Mouse (Mus musculus) myocyte (in vitro differentiated cells): Measurements from ENCODE around the gene Trmo. TPM values are rescaled to one million over a fixed set of nuclear protein-coding genes. Genes with fewer than 3 reads are reported as not detected.

Experiments
- H3K27me3 ChIP-seq: one replicate; pipeline ENCODE4 v1.6.1; 2011; ENCODE audit not compliant: control insufficient read depth, insufficient read depth, insufficient read length
- H3K36me3 ChIP-seq: one replicate; pipeline ENCODE4 v1.6.1; 2011; ENCODE audit not compliant: control insufficient read depth, insufficient read depth
- H3K4me2 ChIP-seq: one replicate; pipeline ENCODE4 v1.6.1; 2011; ENCODE audit warnings: low read depth, control low read depth
- H3K4me3 ChIP-seq: one replicate; pipeline ENCODE4 v1.5.1; 2011; ENCODE audit warnings: mild to moderate bottlenecking, control low read depth, moderate library complexity
- H3K79me2 ChIP-seq: one replicate; pipeline ENCODE4 v1.6.1; 2011; ENCODE audit not compliant: control insufficient read depth, insufficient read depth
- H3ac ChIP-seq: one replicate; pipeline ENCODE4 v1.6.1; 2011; ENCODE audit not compliant: control insufficient read depth, insufficient read length
- CEBPB ChIP-seq: IDR thresholded peaks from 2 replicates; pipeline ENCODE4 v1.6.1; 2011; ENCODE audit warnings: mild to moderate bottlenecking, moderate library complexity; ENCODE audit not compliant: poor library complexity, insufficient read depth, severe bottlenecking
- E2F4 ChIP-seq: IDR thresholded peaks from one replicate; pipeline ENCODE4 v1.6.1; 2011; ENCODE audit warnings: mild to moderate bottlenecking, control low read depth, moderate library complexity; ENCODE audit not compliant: insufficient read depth
- MAX ChIP-seq: IDR thresholded peaks from one replicate; pipeline ENCODE4 v1.6.1; 2011; ENCODE audit warnings: low read depth, mild to moderate bottlenecking, control low read depth
- MYOD1 ChIP-seq, 3 experiments: IDR thresholded peaks; one replicate each; pipeline ENCODE4 v1.6.1; 2011; ENCODE audit warnings: control low read depth in 2 of 3, low read depth in 2 of 3, mild to moderate bottlenecking in 2 of 3, moderate library complexity in 1 of 3; ENCODE audit not compliant: insufficient read length in 2 of 3, control insufficient read depth in 1 of 3
- MYOG ChIP-seq, 3 experiments: IDR thresholded peaks; one replicate each; pipeline ENCODE4 v1.6.1; 2011; ENCODE audit warnings: control low read depth in 2 of 3, low read depth in 2 of 3, mild to moderate bottlenecking in 2 of 3; ENCODE audit not compliant: insufficient read length in 2 of 3, control insufficient read depth in 1 of 3, insufficient read depth in 1 of 3
- POLR2A ChIP-seq: IDR thresholded peaks from one replicate; pipeline ENCODE4 v1.6.1; 2011; ENCODE audit warnings: low read depth, mild to moderate bottlenecking, control low read depth, moderate library complexity; ENCODE audit not compliant: insufficient read length
- POLR2AphosphoS2 ChIP-seq: IDR thresholded peaks from one replicate; pipeline ENCODE4 v1.6.1; 2011; ENCODE audit warnings: low read depth, control low read depth; ENCODE audit not compliant: insufficient read length
- REST ChIP-seq: IDR thresholded peaks from one replicate; pipeline ENCODE4 v1.6.1; 2011; ENCODE audit warnings: mild to moderate bottlenecking, control low read depth, moderate library complexity; ENCODE audit not compliant: insufficient read depth, insufficient read length
- SRF ChIP-seq: IDR thresholded peaks from one replicate; pipeline ENCODE4 v1.6.1; 2011; ENCODE audit warnings: low read depth; ENCODE audit not compliant: control insufficient read depth, insufficient read length
- TCF12 ChIP-seq: IDR thresholded peaks from one replicate; pipeline ENCODE4 v1.6.1; 2011; ENCODE audit warnings: mild to moderate bottlenecking, control low read depth; ENCODE audit not compliant: poor library complexity, insufficient read depth, severe bottlenecking
- TCF3 ChIP-seq: IDR thresholded peaks from one replicate; pipeline ENCODE4 v1.6.1; 2011; ENCODE audit warnings: low read depth, control low read depth; ENCODE audit not compliant: insufficient read length
- USF1 ChIP-seq: IDR thresholded peaks from one replicate; pipeline ENCODE4 v1.6.1; 2011; ENCODE audit warnings: low read depth, mild to moderate bottlenecking, control low read depth, moderate library complexity
- polyA plus RNA-seq: library from polyadenylated mRNA; unstranded; fragments of >200 nt; fragmentation: generic; extraction: Trizol; gene quantifications from one replicate; pipeline ENCODE4 v1.2.1, GENCODE M21; 2012; ENCODE audit warnings: missing spikeins

Gene Trmo
- polyA plus RNA-seq, 1 experiment: 3.1 TPM

- peaks cover 20% of the 10 kb centered on the region for H3K27me3 ChIP-seq
- H3K4me2 ChIP-seq: no peak overlapping the region
- no peak overlapping the region for H3K4me3 ChIP-seq
- TF ChIP-seq POLR2AphosphoS2 (no peak), CEBPB (no peak), TCF3 (no peak), MYOD1 (IDR thresholded peaks at IDR 0.05; ENCODE audit: control insufficient read depth in 1 of 3, insufficient read length in 2 of 3, low read depth in 2 of 3) (no peak)
- no peak overlapping the region for H3ac ChIP-seq
- H3K36me3 ChIP-seq: no peaks in the 10 kb centered on the region
- H3K79me2 ChIP-seq: no peaks in the 10 kb centered on the region
Observed at GRCm38 (mm10) chr4:46345056-46345772, 44.0 kb downstream of the Trmo start.

GRCm38 (mm10) chr4:46344288-46344687 lies 44.9 kb downstream of the Trmo start:
- no peak overlapping the region for H3K4me3 ChIP-seq
- peaks cover 20% of the 10 kb centered on the region for H3K27me3 ChIP-seq
- TF ChIP-seq SRF (no peak), TCF12 (no peak), MYOG (IDR thresholded peaks at IDR 0.05; ENCODE audit: control insufficient read depth in 1 of 3, insufficient read depth in 1 of 3, insufficient read length in 2 of 3, low read depth in 2 of 3) (no peak), E2F4 (no peak), POLR2AphosphoS2 (no peak), REST (no peak), CEBPB (no peak), MAX (no peak)

GRCm38 (mm10) chr4:46343596-46344260 lies 45.5 kb downstream of the Trmo start, which contains the start of gene Foxe1:
Gene Foxe1 (plus strand): TSS chr4:46343609.
- no peaks in the 10 kb centered on the region for H3K79me2 ChIP-seq
- no peak within 1 kb of the TSS for H3K4me3 ChIP-seq
- H3K36me3 ChIP-seq: no peaks in the 10 kb centered on the region
- TF ChIP-seq E2F4: no peak
- TF ChIP-seq MYOD1 (IDR thresholded peaks at IDR 0.05; ENCODE audit: control insufficient read depth in 1 of 3, insufficient read length in 2 of 3, low read depth in 2 of 3): no peak
- TF ChIP-seq SRF: no peak
- TF ChIP-seq TCF12: no peak
- TF ChIP-seq MYOG (IDR thresholded peaks at IDR 0.05; ENCODE audit: control insufficient read depth in 1 of 3, insufficient read depth in 1 of 3, insufficient read length in 2 of 3, low read depth in 2 of 3): no peak
- TF ChIP-seq TCF3: no peak
- TF ChIP-seq POLR2AphosphoS2: no peak
- TF ChIP-seq POLR2A: no peak
- no peak for TF ChIP-seq REST
- no peak for TF ChIP-seq USF1
- no peak for TF ChIP-seq CEBPB
- TF ChIP-seq MAX: no peak
- H3K4me2 ChIP-seq: no peak within 1 kb of the TSS
- H3ac ChIP-seq: no peak within 1 kb of the TSS
- peaks cover 25% of the 10 kb centered on the region for H3K27me3 ChIP-seq

More at GRCm38 (mm10) chr4:46344288-46344687, 44.9 kb downstream of the Trmo start:
- H3K36me3 ChIP-seq: no peaks in the 10 kb centered on the region
- H3K4me2 ChIP-seq: no peak overlapping the region
- no peak overlapping the region for H3ac ChIP-seq
- H3K79me2 ChIP-seq: no peaks in the 10 kb centered on the region

GRCm38 (mm10) chr4:46342711-46343286 lies 46.4 kb downstream of the Trmo start:
- H3ac ChIP-seq: no peak overlapping the region
- TF ChIP-seq POLR2AphosphoS2 (no peak), MYOD1 (IDR thresholded peaks at IDR 0.05; ENCODE audit: control insufficient read depth in 1 of 3, insufficient read length in 2 of 3, low read depth in 2 of 3) (no peak), E2F4 (no peak), MAX (no peak), MYOG (IDR thresholded peaks at IDR 0.05; ENCODE audit: control insufficient read depth in 1 of 3, insufficient read depth in 1 of 3, insufficient read length in 2 of 3, low read depth in 2 of 3) (no peak), SRF (no peak)

More at GRCm38 (mm10) chr4:46342711-46343286, 46.4 kb downstream of the Trmo start:
- H3K4me2 ChIP-seq: no peak overlapping the region
- H3K4me3 ChIP-seq: no peak overlapping the region
- peaks cover 31% of the 10 kb centered on the region for H3K27me3 ChIP-seq
- H3K79me2 ChIP-seq: no peaks in the 10 kb centered on the region
- H3K36me3 ChIP-seq: no peaks in the 10 kb centered on the region
